Mouse (Mus musculus) liver, embryonic 12.5 days (tissue): ENCODE measurements at regions not wholly inside any gene's neighbourhood (a gene's known extent, or its start where the extent isn't known, plus 50 kb on each side); places are given as distances from the start of the nearest gene placed in this dataset.

Experiments
- ATAC-seq: fragments of 200-750 bp; cut with Nextera tagmentation; 2 replicates; pipeline ENCODE4 v1.8.0; 2017; ENCODE audit warnings: moderate number of reproducible peaks, mild to moderate bottlenecking, moderate library complexity
- H3K27ac ChIP-seq: fragments of 300-500 bp; sonication (generic); 2 replicates; pipeline ENCODE4 v1.5.1; 2016; ENCODE audit warnings: mild to moderate bottlenecking
- H3K27me3 ChIP-seq: fragments of 300-500 bp; sonication (generic); replicated peaks from 2 replicates; pipeline ENCODE4 v1.6.1; 2016; ENCODE audit warnings: mild to moderate bottlenecking, moderate library complexity
- H3K36me3 ChIP-seq: fragments of 300-500 bp; sonication (generic); 2 replicates; pipeline ENCODE4 v1.6.1; 2016; ENCODE audit warnings: mild to moderate bottlenecking, moderate library complexity
- H3K4me1 ChIP-seq: fragments of 300-500 bp; sonication (generic); 2 replicates; pipeline ENCODE4 v1.6.1; 2016
- H3K4me2 ChIP-seq: fragments of 300-500 bp; sonication (generic); 2 replicates; pipeline ENCODE4 v1.6.1; 2016; ENCODE audit warnings: mild to moderate bottlenecking, moderate library complexity
- H3K4me3 ChIP-seq: fragments of 300-500 bp; sonication (generic); 2 replicates; pipeline ENCODE4 v1.5.1; 2016; ENCODE audit warnings: mild to moderate bottlenecking, moderate library complexity
- H3K9ac ChIP-seq: fragments of 300-500 bp; sonication (generic); 2 replicates; pipeline ENCODE4 v1.6.1; 2016; ENCODE audit warnings: mild to moderate bottlenecking, moderate library complexity
- H3K9me3 ChIP-seq: fragments of 300-500 bp; sonication (generic); replicated peaks from 2 replicates; pipeline ENCODE4 v1.6.1; 2016; ENCODE audit warnings: mild to moderate bottlenecking, moderate library complexity
- WGBS: fragments of 180-500 bp; shearing (Covaris S2); methylation state at CpG from one replicate; pipeline ENCODE4 v1.1.7; 2016; ENCODE audit not compliant: insufficient replicate concordance; 5-methylcytosine and 5-hydroxymethylcytosine counted together

DNA sequence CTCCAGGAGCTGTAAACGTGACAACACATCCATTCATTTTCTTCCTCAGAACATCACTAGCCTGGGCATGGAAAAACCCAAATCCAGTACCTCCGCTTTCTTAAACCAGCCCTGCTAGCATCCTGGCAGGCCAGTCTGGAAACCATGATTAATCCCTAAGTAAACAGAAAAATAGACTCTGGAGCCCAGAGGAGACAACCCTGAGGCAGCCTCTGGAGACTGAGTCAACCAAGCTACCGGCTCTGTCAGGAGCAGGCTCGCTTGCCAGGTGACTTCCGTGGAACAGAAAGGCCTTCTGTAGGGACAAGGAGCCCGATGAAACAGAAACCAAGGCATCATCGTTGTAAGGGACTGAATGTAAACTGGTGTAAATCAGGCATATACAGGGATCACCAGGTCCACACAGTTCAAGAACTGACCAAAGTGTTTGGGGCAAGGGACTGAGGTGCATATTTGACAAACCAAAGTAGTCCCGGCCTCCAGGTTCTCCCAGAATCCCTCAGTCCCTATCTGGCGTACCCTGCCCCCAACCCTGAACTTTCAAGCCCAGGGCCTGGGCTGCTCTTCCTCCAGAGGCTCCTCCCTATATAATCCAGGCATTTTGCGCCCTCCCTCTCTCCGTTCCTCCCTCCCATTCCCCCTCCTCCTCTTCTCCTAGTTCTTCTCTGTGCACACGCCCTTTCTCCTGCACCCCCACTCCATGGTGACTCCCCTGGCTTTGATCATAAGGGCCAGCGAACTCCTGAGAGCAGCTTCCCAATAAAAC, 54.6 kb upstream of the Ivns1abp start:
- Histone ChIP-seq H3K27me3 (no peaks in the 10 kb centered on the region), H3K27ac (no peak overlapping the region), H3K4me1 (peaks cover 28% of the 10 kb centered on the region), H3K36me3 (no peaks in the 10 kb centered on the region), H3K4me3 (no peak overlapping the region), H3K4me2 (no peak overlapping the region), H3K9ac (no peak overlapping the region), H3K9me3 (no peaks in the 10 kb centered on the region)
- ATAC-seq = 0 out of 2 replicates have a peak, but pooled peaks have one; percentile 16
- 72% methylated on average over 13 of the region's 13 CpGs for WGBS

DNA sequence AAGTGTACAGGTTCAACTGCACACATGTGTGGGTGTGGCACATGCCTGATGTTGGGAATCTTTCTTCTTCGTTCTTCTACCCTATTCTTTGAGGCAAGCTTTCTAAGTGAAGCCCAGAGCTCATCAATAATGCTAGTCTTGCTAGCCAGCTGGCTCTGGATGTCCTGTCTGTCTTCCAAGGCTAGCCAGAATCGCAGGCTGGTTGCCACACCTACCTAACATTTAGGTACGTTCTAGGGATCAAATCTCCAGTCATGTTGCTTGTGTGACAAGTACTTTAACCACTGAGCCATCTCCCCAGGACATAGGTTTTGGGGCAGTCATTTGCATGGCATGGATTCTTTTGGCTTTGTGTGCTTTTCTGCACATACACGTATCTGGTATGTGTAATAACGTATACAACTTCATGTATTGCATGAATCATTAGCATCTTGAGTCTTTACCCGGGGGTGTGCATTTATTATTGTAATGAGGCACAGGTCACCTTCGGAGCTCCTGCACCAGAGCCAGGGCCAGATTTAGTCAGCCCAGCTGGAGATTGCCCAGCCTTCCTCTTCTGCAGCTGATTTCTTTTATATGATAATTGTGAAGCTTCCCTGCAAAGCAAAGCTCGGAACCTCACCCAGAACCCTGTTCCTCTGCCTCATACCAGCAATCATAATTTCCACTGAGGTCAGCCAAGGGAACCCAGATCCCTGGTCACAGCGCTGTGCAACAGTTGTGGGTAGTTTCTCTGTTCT, 50.8 kb upstream of the Ivns1abp start:
- Histone ChIP-seq H3K36me3 (no peaks in the 10 kb centered on the region), H3K4me2 (no peak overlapping the region), H3K4me1 (0 out of 2 replicates have a peak, but pooled peaks cover 2% of the 10 kb centered on the region), H3K27me3 (no peaks in the 10 kb centered on the region), H3K9me3 (no peaks in the 10 kb centered on the region), H3K4me3 (no peak overlapping the region), H3K27ac (no peak overlapping the region), H3K9ac (no peak overlapping the region)
- no peak for ATAC-seq
- 68% methylated on average over 9 of the region's 9 CpGs for WGBS
